Mouse (Mus musculus) MEL (cell line): ENCODE results near the gene Hacd3. TPM values are rescaled to one million over a fixed set of nuclear protein-coding genes. Genes with fewer than 3 reads are reported as not detected.
"Not testable (repeated sequence)": the region's sequence is repeated elsewhere in the genome, so short reads cannot be mapped to it uniquely, and the experiment has no call there.

Experiments used
- DNase-seq: peaks from one replicate; pipeline ENCODE4 v3.0.0; 2011; ENCODE audit warnings: low read depth, low spot score
- H3K27ac ChIP-seq: 2 replicates; pipeline ENCODE4 v1.5.1; 2012; ENCODE audit warnings: low read depth, mild to moderate bottlenecking, control low read depth, low read length, moderate library complexity; ENCODE audit not compliant: control insufficient read depth
- H3K27me3 ChIP-seq, 2 experiments: fragments of 150-350 bp in 1 of 2; sonication (generic) in 1 of 2; 2 replicates each; pipeline ENCODE4 v1.6.1; 2012; ENCODE audit warnings: low read length in 2 of 2, mild to moderate bottlenecking in 2 of 2, improper control_type of control experiment in 1 of 2, moderate library complexity in 1 of 2; ENCODE audit not compliant: insufficient read depth in 2 of 2, control insufficient read depth in 1 of 2
- H3K36me3 ChIP-seq, 2 experiments: 2 replicates each; pipeline ENCODE4 v1.6.1; 2012 to 2014; ENCODE audit warnings: low read length in 2 of 2, improper control_type of control experiment in 1 of 2, inconsistent platforms in 1 of 2, mild to moderate bottlenecking in 1 of 2; ENCODE audit not compliant: insufficient read depth in 2 of 2, control insufficient read depth in 1 of 2
- H3K4me1 ChIP-seq, 2 experiments: fragments of 150-350 bp in 1 of 2; sonication (generic) in 1 of 2; 2 replicates each; pipeline ENCODE4 v1.6.1; 2012; ENCODE audit warnings: low read length in 2 of 2, improper control_type of control experiment in 1 of 2, mild to moderate bottlenecking in 1 of 2; ENCODE audit not compliant: insufficient read depth in 2 of 2, control insufficient read depth in 1 of 2
- H3K4me3 ChIP-seq, 2 experiments: fragments of 150-350 bp in 1 of 2; sonication (generic) in 1 of 2; 2 replicates each; pipeline ENCODE4 v1.5.1; 2012; ENCODE audit warnings: low read depth in 2 of 2, low read length in 2 of 2, mild to moderate bottlenecking in 2 of 2, moderate library complexity in 2 of 2, control low read depth in 1 of 2, improper control_type of control experiment in 1 of 2; ENCODE audit not compliant: control insufficient read depth in 1 of 2, insufficient read depth in 1 of 2
- H3K79me2 ChIP-seq: 2 replicates; pipeline ENCODE4 v1.6.1; 2012; ENCODE audit warnings: mild to moderate bottlenecking, low read length, moderate library complexity; ENCODE audit not compliant: control insufficient read depth, poor library complexity, insufficient read depth
- H3K9ac ChIP-seq: 2 replicates; pipeline ENCODE4 v1.6.1; 2012; ENCODE audit warnings: low read depth, mild to moderate bottlenecking, control low read depth, low read length, moderate library complexity; ENCODE audit not compliant: control insufficient read depth, poor library complexity, severe bottlenecking
- H3K9me3 ChIP-seq: fragments of 150-350 bp; sonication (generic); replicated peaks from 2 replicates; pipeline ENCODE4 v1.6.1; 2012; ENCODE audit warnings: mild to moderate bottlenecking, low read length, improper control_type of control experiment, moderate library complexity; ENCODE audit not compliant: insufficient read depth
- BHLHE40 ChIP-seq: IDR thresholded peaks from 2 replicates; pipeline ENCODE4 v1.6.1; 2012; ENCODE audit warnings: low read depth, mild to moderate bottlenecking, inconsistent platforms, low read length, improper control_type of control experiment, borderline replicate concordance
- CHD1 ChIP-seq: IDR thresholded peaks from 2 replicates; pipeline ENCODE4 v1.6.1; 2012; ENCODE audit warnings: low read depth, mild to moderate bottlenecking, inconsistent platforms, low read length, improper control_type of control experiment
- CTCF ChIP-seq, 3 experiments: IDR thresholded peaks in 2 of 3; conservative IDR thresholded peaks in 1 of 3; 2 replicates each; pipeline ENCODE4 v1.5.1; 2011 to 2012; ENCODE audit warnings: low read length in 3 of 3, low read depth in 2 of 3, mild to moderate bottlenecking in 2 of 3, improper control_type of control experiment in 1 of 3, inconsistent platforms in 1 of 3, mixed read lengths in 1 of 3, moderate library complexity in 1 of 3; ENCODE audit not compliant: control insufficient read depth in 1 of 3, insufficient read depth in 1 of 3, poor library complexity in 1 of 3, severe bottlenecking in 1 of 3
- E2F4 ChIP-seq: IDR thresholded peaks from 2 replicates; pipeline ENCODE4 v1.6.1; 2011; ENCODE audit warnings: low read depth, low read length, improper control_type of control experiment, borderline replicate concordance
- EP300 ChIP-seq, 2 experiments: IDR thresholded peaks; 2 replicates each; pipeline ENCODE4 v1.6.1; 2011; ENCODE audit warnings: improper control_type of control experiment in 2 of 2, low read length in 2 of 2, low read depth in 1 of 2, mild to moderate bottlenecking in 1 of 2
- JUND ChIP-seq: IDR thresholded peaks from 2 replicates; pipeline ENCODE4 v1.6.1; 2011; ENCODE audit warnings: low read depth, mild to moderate bottlenecking, improper control_type of control experiment, low read length
- KAT2A ChIP-seq: conservative IDR thresholded peaks from 2 replicates; pipeline ENCODE4 v1.6.1; 2012; ENCODE audit warnings: low read depth, low read length, improper control_type of control experiment, inconsistent platforms
- MAFK ChIP-seq: IDR thresholded peaks from 2 replicates; pipeline ENCODE4 v1.6.1; 2011; ENCODE audit warnings: low read depth, mild to moderate bottlenecking, low read length, improper control_type of control experiment, borderline replicate concordance
- MEF2A ChIP-seq: IDR thresholded peaks from 2 replicates; pipeline ENCODE4 v1.6.1; 2014; ENCODE audit warnings: low read depth, mild to moderate bottlenecking, inconsistent platforms, low read length, improper control_type of control experiment; ENCODE audit not compliant: poor library complexity, insufficient replicate concordance, severe bottlenecking; ENCODE audit errors: extremely low read depth
- NRF1 ChIP-seq: IDR thresholded peaks from 2 replicates; pipeline ENCODE4 v1.6.1; 2014; ENCODE audit warnings: low read depth, mild to moderate bottlenecking, inconsistent platforms, low read length, improper control_type of control experiment, moderate library complexity; ENCODE audit not compliant: poor library complexity, insufficient read depth, severe bottlenecking
- POLR2A ChIP-seq, 2 experiments: IDR thresholded peaks; 2 replicates each; pipeline ENCODE4 v1.6.1; 2011 to 2012; ENCODE audit warnings: low read length in 2 of 2, mild to moderate bottlenecking in 2 of 2, control low read depth in 1 of 2, improper control_type of control experiment in 1 of 2, low read depth in 1 of 2, moderate library complexity in 1 of 2; ENCODE audit not compliant: control insufficient read depth in 1 of 2, insufficient read depth in 1 of 2, poor library complexity in 1 of 2
- POLR2AphosphoS5 ChIP-seq: IDR thresholded peaks from 2 replicates; pipeline ENCODE4 v1.6.1; 2012; ENCODE audit warnings: low read depth, borderline replicate concordance, mild to moderate bottlenecking, inconsistent platforms, low read length, moderate library complexity, mixed read lengths
- RAD21 ChIP-seq: IDR thresholded peaks from 2 replicates; pipeline ENCODE4 v1.6.1; 2011; ENCODE audit warnings: mild to moderate bottlenecking, low read depth, low read length, improper control_type of control experiment
- SMC3 ChIP-seq: IDR thresholded peaks from 2 replicates; pipeline ENCODE4 v1.6.1; 2011; ENCODE audit warnings: low read depth, low read length, improper control_type of control experiment
- TBP ChIP-seq: IDR thresholded peaks from 2 replicates; pipeline ENCODE4 v1.8.0; 2011; ENCODE audit warnings: low read depth, low read length, improper control_type of control experiment
- TCF12 ChIP-seq: IDR thresholded peaks from 2 replicates; pipeline ENCODE4 v1.6.1; 2014; ENCODE audit warnings: low read depth, mild to moderate bottlenecking, inconsistent platforms, low read length, improper control_type of control experiment, moderate library complexity
- UBTF ChIP-seq: IDR thresholded peaks from 2 replicates; pipeline ENCODE4 v1.6.1; 2012; ENCODE audit warnings: low read depth, mild to moderate bottlenecking, inconsistent platforms, low read length, improper control_type of control experiment, moderate library complexity, borderline replicate concordance; ENCODE audit not compliant: insufficient read depth
- polyA plus RNA-seq, 2 experiments: library from polyadenylated mRNA; stranded (reverse) in 1 of 2; unstranded in 1 of 2; fragments of >175 nt in 1 of 2; fragments of >200 nt in 1 of 2; gene quantifications; 2 replicates each; pipeline versions ENCODE4 v1.2.1 to v1.2.4; 2012; ENCODE audit warnings: low replicate concordance in 2 of 2, low read depth in 1 of 2; ENCODE audit not compliant: insufficient read length in 2 of 2, insufficient read depth in 1 of 2, missing spikeins in 1 of 2
- total RNA-seq: library from RNA; depleted of rRNA; stranded (reverse); fragments of 300-350 nt; gene quantifications from 2 replicates; pipeline ENCODE4 v1.2.3, GENCODE M21; 2012

Hacd3 gene
- total and polyA plus RNA-seq, 3 experiments: 47.3 to 340 (median 57.9) TPM

- DNase-seq: no peak
- TF ChIP-seq MAFK: no peak
- TF ChIP-seq RAD21: no peak
- no peak for TF ChIP-seq JUND
- no peak for TF ChIP-seq MEF2A
- TF ChIP-seq EP300 (IDR thresholded peaks at IDR 0.05; ENCODE audit: low read depth in 1 of 2, low read length in 2 of 2): no peak
- no peak for TF ChIP-seq TCF12
- no peak for TF ChIP-seq POLR2A (IDR thresholded peaks at IDR 0.05; ENCODE audit: control insufficient read depth in 1 of 2, insufficient read depth in 1 of 2, low read depth in 1 of 2, low read length in 2 of 2, poor library complexity in 1 of 2)
- TF ChIP-seq UBTF: no peak
- no peak for TF ChIP-seq E2F4
- TF ChIP-seq TBP: no peak
- TF ChIP-seq NRF1: no peak
- TF ChIP-seq KAT2A: no peak
- TF ChIP-seq CHD1: no peak
- no peak for TF ChIP-seq BHLHE40
- TF ChIP-seq POLR2AphosphoS5: no peak
- Histone ChIP-seq H3K9ac (no peak overlapping the region), H3K9me3 (no peaks in the 10 kb centered on the region), H3K4me3 (no peak overlapping the region), H3K4me1 (no peaks in the 10 kb centered on the region), H3K27ac (no peak overlapping the region), H3K79me2 (no peaks in the 10 kb centered on the region), H3K27me3 (no peaks in the 10 kb centered on the region), H3K36me3 (peaks cover 0 to 21% of the 10 kb centered on the region in 2 experiments; a peak in 2 of 4 replicates)
Measured at GRCm38 (mm10) chr9:65001481-65001880, 20.0 kb downstream of the Hacd3 start.

GRCm38 (mm10) chr9:64995464-64995863 lies 26.0 kb downstream of the Hacd3 start:
- H3K4me1 ChIP-seq, DNase-seq, H3K9ac ChIP-seq, H3K27ac ChIP-seq, H3K79me2 ChIP-seq, H3K9me3 ChIP-seq, H3K4me3 ChIP-seq, H3K27me3 ChIP-seq: not testable (repeated sequence)
- H3K36me3 ChIP-seq: peaks cover 0 to 17% of the 10 kb centered on the region in 2 experiments; a peak in 2 of 4 replicates
- TF ChIP-seq SMC3 (peak; percentile 29; the same call in 1 of the 2 replicates), RAD21 (peak; percentile 19), CTCF (IDR thresholded peaks at IDR 0.05 in 2 of 3, conservative IDR thresholded peaks at IDR 0.05 in 1 of 3; ENCODE audit: control insufficient read depth in 1 of 3, insufficient read depth in 1 of 3, low read depth in 2 of 3, low read length in 3 of 3, poor library complexity in 1 of 3, severe bottlenecking in 1 of 3) (peak in 2 of 3 experiments; percentile 12 to 37; a peak in 4 of 6 replicates)
